Mouse (Mus musculus) hindbrain, embryonic 15.5 days (tissue): ENCODE results near the gene Stn1. TPM values are rescaled to one million over a fixed set of nuclear protein-coding genes. Genes with fewer than 3 reads are reported as not detected.

Experiments used
- ATAC-seq: fragments of 200-750 bp; cut with Nextera tagmentation; 2 replicates; pipeline ENCODE4 v1.8.0; 2017; ENCODE audit warnings: low read depth, moderate number of reproducible peaks, moderate TSS enrichment; ENCODE audit not compliant: low FRiP score
- H3K27ac ChIP-seq: fragments of 300-500 bp; sonication (generic); replicated peaks from 2 replicates; pipeline ENCODE4 v1.5.1; 2015; ENCODE audit warnings: mild to moderate bottlenecking, inconsistent platforms
- H3K27me3 ChIP-seq: fragments of 300-500 bp; sonication (generic); 2 replicates; pipeline ENCODE4 v1.6.1; 2015; ENCODE audit warnings: control low read depth, inconsistent platforms
- H3K36me3 ChIP-seq: fragments of 300-500 bp; sonication (generic); 2 replicates; pipeline ENCODE4 v1.6.1; 2015; ENCODE audit warnings: control low read depth, inconsistent platforms
- H3K4me1 ChIP-seq: fragments of 300-500 bp; sonication (generic); replicated peaks from 2 replicates; pipeline ENCODE4 v1.6.1; 2015; ENCODE audit warnings: control low read depth, inconsistent platforms
- H3K4me2 ChIP-seq: fragments of 300-500 bp; sonication (generic); 2 replicates; pipeline ENCODE4 v1.6.1; 2015; ENCODE audit warnings: moderate library complexity, mild to moderate bottlenecking, inconsistent platforms
- H3K4me3 ChIP-seq: fragments of 300-500 bp; sonication (generic); 2 replicates; pipeline ENCODE4 v1.5.1; 2015; ENCODE audit warnings: mild to moderate bottlenecking, inconsistent platforms
- H3K9ac ChIP-seq: fragments of 300-500 bp; sonication (generic); 2 replicates; pipeline ENCODE4 v1.6.1; 2015; ENCODE audit warnings: inconsistent platforms
- H3K9me3 ChIP-seq: fragments of 300-500 bp; sonication (generic); 2 replicates; pipeline ENCODE4 v1.6.1; 2016; ENCODE audit warnings: control low read depth, inconsistent platforms
- WGBS: fragments of 180-500 bp; shearing (Covaris S2); methylation state at CpG from one replicate; pipeline ENCODE4 v1.1.7; 2015; 5-methylcytosine and 5-hydroxymethylcytosine counted together
- polyA plus RNA-seq: library from polyadenylated mRNA; unstranded; fragments of >200 nt; fragmentation: Nextera tagmentation; extraction: Ambion mirVana; gene quantifications from 2 replicates; pipeline ENCODE4 v1.2.1, GENCODE M21; 2015

Gene Stn1
- polyA plus RNA-seq, 1 experiment from 2014 or later, result 29.5 TPM

GRCm38 (mm10) chr19:47516879-47517278, 20.4 kb downstream of the Stn1 start:
- Histone ChIP-seq H3K27ac (no peak overlapping the region), H3K9ac (no peak overlapping the region), H3K36me3 (no peaks in the 10 kb centered on the region), H3K4me1 (no peaks in the 10 kb centered on the region), H3K4me3 (no peak overlapping the region), H3K27me3 (no peaks in the 10 kb centered on the region), H3K9me3 (no peaks in the 10 kb centered on the region), H3K4me2 (no peak overlapping the region)
- WGBS, result 94% methylated on average over 12 of the region's 12 CpGs
- no peak for ATAC-seq

- Histone ChIP-seq H3K27ac (no peak overlapping the region), H3K27me3 (no peaks in the 10 kb centered on the region), H3K9ac (no peak overlapping the region), H3K4me3 (no peak overlapping the region), H3K4me2 (no peak overlapping the region), H3K4me1 (peaks cover 11% of the 10 kb centered on the region), H3K36me3 (no peaks in the 10 kb centered on the region), H3K9me3 (no peaks in the 10 kb centered on the region)
- ATAC-seq, result no peak
- 83% methylated on average over 5 of the region's 5 CpGs for WGBS
Observed at GRCm38 (mm10) chr19:47515091-47515490, 22.2 kb downstream of the Stn1 start.

DNA sequence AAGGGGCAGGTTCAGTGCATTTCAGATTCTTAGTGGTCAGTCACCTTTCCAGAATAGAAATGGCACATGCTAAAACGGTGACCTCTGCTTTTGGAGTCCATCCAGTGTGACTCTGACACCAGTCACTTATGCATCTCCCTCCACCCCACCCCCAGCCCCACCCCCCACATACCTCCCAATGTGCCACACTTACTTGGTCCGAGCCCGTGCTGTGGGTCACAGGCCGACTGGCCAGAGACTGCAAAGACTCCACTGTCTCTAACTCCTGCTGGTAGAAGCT, 23.7 kb downstream of the Stn1 start:
- H3K4me2 ChIP-seq, result no peak overlapping the region
- no peaks in the 10 kb centered on the region for H3K36me3 ChIP-seq
- no peaks in the 10 kb centered on the region for H3K27me3 ChIP-seq
- H3K9me3 ChIP-seq, result no peaks in the 10 kb centered on the region
- peaks cover 12% of the 10 kb centered on the region for H3K4me1 ChIP-seq
- H3K27ac ChIP-seq, result no peak overlapping the region
- no peak overlapping the region for H3K4me3 ChIP-seq
- H3K9ac ChIP-seq, result no peak overlapping the region
- WGBS, result 80% methylated on average over 4 of the region's 4 CpGs
- ATAC-seq, result no peak

DNA sequence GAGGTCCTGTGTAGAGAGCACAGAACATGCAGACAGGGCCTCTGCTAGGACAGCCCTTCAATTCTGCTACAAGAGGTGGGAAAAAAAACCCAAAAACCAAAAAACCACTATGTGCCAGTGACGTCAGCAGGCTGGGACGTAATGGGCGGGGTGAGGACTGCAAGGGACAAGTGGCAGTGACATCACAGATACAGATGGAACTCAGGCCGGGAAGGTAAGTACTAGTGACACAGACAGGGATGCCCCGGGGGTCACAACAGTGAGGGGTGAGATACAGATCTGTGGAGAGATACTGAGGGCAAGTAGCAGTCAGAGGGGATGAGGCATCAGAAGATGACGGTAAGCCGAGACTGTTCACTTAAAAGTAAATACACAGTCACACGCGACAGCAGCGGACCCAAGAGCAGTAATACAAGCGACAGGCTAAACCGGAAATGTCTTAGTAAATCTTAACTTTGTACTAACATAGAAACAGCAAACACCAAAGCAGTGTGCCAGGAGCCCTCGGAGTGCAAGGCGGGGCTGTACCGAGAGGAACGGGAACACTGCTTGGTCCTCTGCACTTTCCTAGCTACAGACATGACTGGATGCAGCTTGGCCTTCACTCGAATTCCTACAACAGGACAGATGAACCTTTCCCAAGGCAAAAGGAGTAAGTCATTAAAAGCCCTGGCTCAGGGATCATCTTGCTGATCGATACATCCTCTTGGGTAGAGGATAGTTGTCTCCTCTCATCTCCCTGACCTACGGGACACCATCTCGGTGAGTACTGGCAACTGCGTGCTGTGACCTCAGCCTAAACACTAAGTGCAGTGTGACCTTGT, 24.3 kb downstream of the Stn1 start:
- no peak overlapping the region for H3K9ac ChIP-seq
- no peak for ATAC-seq
- H3K27me3 ChIP-seq, result no peaks in the 10 kb centered on the region
- H3K4me2 ChIP-seq, result no peak overlapping the region
- WGBS, result 91% methylated on average over 21 of the region's 21 CpGs
- H3K4me3 ChIP-seq, result no peak overlapping the region
- no peak overlapping the region for H3K27ac ChIP-seq
- H3K36me3 ChIP-seq, result no peaks in the 10 kb centered on the region
- H3K9me3 ChIP-seq, result no peaks in the 10 kb centered on the region
- peaks cover 13% of the 10 kb centered on the region for H3K4me1 ChIP-seq

DNA sequence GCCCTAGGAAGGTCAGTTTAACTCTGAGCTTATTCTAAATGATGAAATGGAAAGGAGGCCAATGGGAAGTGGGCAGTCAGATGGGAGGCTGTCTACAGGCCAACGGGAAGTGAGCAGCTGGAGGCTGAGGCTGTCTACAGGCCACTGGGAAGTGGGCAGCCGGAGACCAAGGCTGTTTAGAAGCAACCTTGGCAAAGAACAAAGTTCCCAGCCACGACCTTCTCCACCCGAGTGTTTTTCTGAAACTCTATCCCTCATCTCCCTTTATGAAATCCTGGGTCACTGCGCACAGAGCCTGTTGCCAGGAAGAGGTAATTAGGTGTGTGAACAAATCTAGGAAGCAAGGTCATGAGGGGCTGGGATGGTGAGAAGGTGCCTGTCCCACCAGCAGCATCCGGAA, 25.3 kb downstream of the Stn1 start:
- Histone ChIP-seq H3K4me3 (no peak overlapping the region), H3K9ac (no peak overlapping the region), H3K27me3 (no peaks in the 10 kb centered on the region), H3K9me3 (no peaks in the 10 kb centered on the region), H3K27ac (no peak overlapping the region), H3K4me2 (no peak overlapping the region), H3K4me1 (peaks cover 20% of the 10 kb centered on the region), H3K36me3 (no peaks in the 10 kb centered on the region)
- no peak for ATAC-seq
- 82% methylated on average over 6 of the region's 6 CpGs for WGBS

DNA sequence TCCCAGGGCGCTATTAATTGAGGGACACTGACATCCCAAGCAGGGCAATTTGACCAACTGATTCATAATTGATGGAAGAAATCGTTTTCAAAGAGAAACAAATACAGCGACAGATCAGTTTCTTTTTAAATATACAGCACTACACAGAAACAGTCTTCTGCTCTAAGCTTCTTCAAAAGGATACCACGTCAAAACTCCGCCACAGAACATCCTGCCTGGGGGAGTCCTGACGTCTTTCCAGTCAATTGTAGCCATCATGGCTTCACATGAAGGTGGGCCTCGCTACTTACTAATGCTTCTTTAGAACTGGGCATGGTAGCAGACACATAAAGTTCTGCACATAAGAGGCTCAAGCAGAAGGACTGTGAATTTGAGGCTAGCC, 26.0 kb downstream of the Stn1 start:
- Histone ChIP-seq H3K27me3 (no peaks in the 10 kb centered on the region), H3K4me3 (no peak overlapping the region), H3K27ac (peak overlapping the region; percentile 37; the same call in 1 of the 2 replicates), H3K9ac (0 out of 2 replicates have a peak overlapping the region, but pooled peaks have one; percentile 27), H3K4me1 (peaks cover 20% of the 10 kb centered on the region), H3K36me3 (no peaks in the 10 kb centered on the region), H3K4me2 (no peak overlapping the region), H3K9me3 (no peaks in the 10 kb centered on the region)
- ATAC-seq, result no peak
- WGBS, result 52% methylated on average over 7 of the region's 7 CpGs

GRCm38 (mm10) chr19:47510473-47511293, 26.6 kb downstream of the Stn1 start:
- Histone ChIP-seq H3K4me2 (peak overlapping the region; percentile 35), H3K36me3 (no peaks in the 10 kb centered on the region), H3K27ac (peak overlapping the region; percentile 64), H3K4me3 (no peak overlapping the region), H3K4me1 (peaks cover 20% of the 10 kb centered on the region), H3K9me3 (no peaks in the 10 kb centered on the region), H3K9ac (peak overlapping the region; percentile 27; the same call in 1 of the 2 replicates), H3K27me3 (no peaks in the 10 kb centered on the region)
- 17% methylated on average over 25 of the region's 25 CpGs for WGBS
- ATAC-seq, result peak; percentile 20; the same call in 1 of the 2 replicates

- H3K4me2 ChIP-seq, result peak overlapping the region; percentile 35; the same call in 1 of the 2 replicates
- peaks cover 20% of the 10 kb centered on the region for H3K4me1 ChIP-seq
- no peaks in the 10 kb centered on the region for H3K27me3 ChIP-seq
- H3K4me3 ChIP-seq, result no peak overlapping the region
- ATAC-seq, result no peak
- H3K9me3 ChIP-seq, result no peaks in the 10 kb centered on the region
- H3K27ac ChIP-seq, result peak overlapping the region; percentile 64
- H3K9ac ChIP-seq, result no peak overlapping the region
- 76% methylated on average over 7 of the region's 7 CpGs for WGBS
- H3K36me3 ChIP-seq, result no peaks in the 10 kb centered on the region
Observed at GRCm38 (mm10) chr19:47510135-47510472, 27.2 kb downstream of the Stn1 start.

DNA sequence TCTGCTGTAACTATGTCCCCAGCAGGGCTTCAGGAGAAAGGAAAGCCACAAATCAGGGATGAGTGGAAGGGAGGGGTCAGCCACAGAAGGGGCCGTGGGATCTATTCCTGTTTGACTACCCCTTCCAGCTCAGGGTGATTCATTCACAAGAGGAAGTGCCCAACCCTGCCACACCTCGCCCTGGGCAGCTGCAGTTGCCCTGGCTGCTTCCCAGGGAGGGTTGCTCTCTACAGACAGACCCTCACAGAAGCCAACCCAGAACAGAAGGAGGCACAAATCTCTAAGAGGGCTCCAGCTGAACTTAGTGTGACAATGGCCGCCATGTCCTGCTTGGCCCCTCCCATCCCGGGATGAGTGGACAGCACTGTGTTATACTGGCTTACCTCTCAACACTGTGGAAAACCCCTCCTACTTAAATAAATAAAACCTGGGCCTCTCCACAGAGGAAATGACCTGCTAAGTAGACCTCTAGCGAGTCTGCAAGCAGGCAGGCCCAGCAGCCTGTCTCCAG, 28.5 kb downstream of the Stn1 start:
- Histone ChIP-seq H3K27ac (no peak overlapping the region), H3K27me3 (no peaks in the 10 kb centered on the region), H3K4me1 (peaks cover 20% of the 10 kb centered on the region), H3K9me3 (no peaks in the 10 kb centered on the region), H3K36me3 (no peaks in the 10 kb centered on the region), H3K9ac (no peak overlapping the region), H3K4me2 (no peak overlapping the region), H3K4me3 (no peak overlapping the region)
- ATAC-seq, result no peak
- WGBS, result 81% methylated on average over 5 of the region's 5 CpGs

DNA sequence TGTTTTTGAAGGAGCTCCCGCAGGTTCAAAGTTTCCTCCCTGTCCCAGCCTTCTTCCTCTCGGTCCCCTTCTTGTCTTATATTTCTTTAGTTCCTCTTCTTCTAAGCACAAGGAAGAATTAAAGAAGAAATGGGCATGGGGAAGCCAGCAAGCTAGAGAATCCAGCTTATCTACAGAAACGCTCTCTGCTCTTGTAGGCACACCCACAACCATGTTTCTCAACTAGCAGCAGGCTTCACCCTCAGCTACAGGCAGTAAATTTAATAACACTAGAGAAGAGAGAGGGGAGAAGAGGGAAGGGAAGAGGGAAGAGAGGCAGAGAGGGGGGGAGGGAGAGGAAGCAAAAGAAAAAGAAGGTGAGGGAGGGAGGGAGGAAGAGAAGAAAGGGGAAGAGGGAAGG, 29.1 kb downstream of the Stn1 start:
- 81% methylated on average over 3 of the region's 3 CpGs for WGBS
- Histone ChIP-seq H3K9ac (no peak overlapping the region), H3K36me3 (no peaks in the 10 kb centered on the region), H3K4me3 (no peak overlapping the region), H3K4me1 (peaks cover 20% of the 10 kb centered on the region), H3K4me2 (no peak overlapping the region), H3K9me3 (no peaks in the 10 kb centered on the region), H3K27ac (no peak overlapping the region), H3K27me3 (no peaks in the 10 kb centered on the region)
- ATAC-seq, result no peak

DNA sequence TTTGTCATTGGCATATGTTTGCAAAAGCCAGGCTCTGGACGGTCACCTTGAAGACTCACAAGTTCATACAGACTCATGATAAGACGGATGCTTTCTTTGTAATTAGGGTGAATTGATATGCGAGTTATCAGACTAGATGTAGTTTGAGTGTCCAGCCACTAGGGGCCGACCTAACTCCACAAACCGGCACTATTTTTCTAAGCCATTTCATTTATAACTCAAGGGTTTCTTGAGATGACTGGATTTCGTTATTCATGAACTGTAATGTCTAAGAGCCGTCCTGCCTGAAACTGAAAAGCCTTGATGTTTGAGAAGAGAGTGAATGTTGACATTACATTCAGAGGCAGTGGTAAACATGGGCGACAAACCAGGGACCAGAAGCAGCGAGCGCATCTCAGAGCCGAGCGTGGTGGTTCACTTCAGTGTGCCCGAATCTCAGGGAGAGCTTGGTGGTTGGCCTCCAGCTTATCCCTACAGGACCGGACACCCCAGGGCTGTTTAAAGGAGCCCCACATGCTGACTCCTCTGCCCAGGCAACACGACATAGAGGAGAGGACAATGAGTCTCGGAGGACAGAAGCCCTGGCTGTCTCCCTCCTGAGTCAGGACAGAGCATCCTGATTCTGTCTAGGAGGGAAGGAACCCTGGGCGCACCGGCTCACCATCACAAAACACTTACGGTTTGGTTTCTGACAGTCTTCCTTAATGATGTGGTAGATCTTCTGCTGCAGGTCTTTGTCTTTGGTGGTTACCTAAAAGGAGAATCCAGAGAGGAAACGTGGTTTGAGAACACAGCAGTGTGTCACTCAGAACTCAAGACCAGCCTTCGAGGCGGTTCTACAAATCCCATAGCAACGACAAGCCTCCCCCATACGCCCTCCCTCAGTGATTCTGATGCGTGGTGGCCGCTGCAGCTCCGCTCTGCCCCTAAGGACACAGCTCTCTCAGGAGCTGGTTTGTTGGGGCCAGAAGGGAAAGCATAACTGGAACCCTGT, 29.9 kb downstream of the Stn1 start:
- Histone ChIP-seq H3K36me3 (no peaks in the 10 kb centered on the region), H3K4me1 (peaks cover 20% of the 10 kb centered on the region), H3K9me3 (no peaks in the 10 kb centered on the region), H3K4me3 (no peak overlapping the region), H3K4me2 (no peak overlapping the region), H3K27me3 (no peaks in the 10 kb centered on the region), H3K27ac (0 out of 2 replicates have a peak overlapping the region, but pooled peaks have one; percentile 17), H3K9ac (no peak overlapping the region)
- WGBS, result 49% methylated on average over 27 of the region's 27 CpGs
- ATAC-seq, result no peak
